Mouse (Mus musculus): ENCODE measurements around the gene Pla2r1. TPM values are rescaled to one million over a fixed set of nuclear protein-coding genes. Genes with fewer than 3 reads are reported as not detected.
A peak's percentile ranks its signal among the peaks of the same experiment; 100 is the strongest.

Gene Pla2r1
- polyA plus RNA-seq, 1 experiment = 0.79 TPM

- H3K79me2 ChIP-seq (ENCODE audit: control insufficient read depth, insufficient read depth) = no peaks in the 10 kb centered on the region
- peak overlapping the region; percentile 17 for H3K4me3 ChIP-seq
- peak overlapping the region; percentile 81 for H3K4me2 ChIP-seq (ENCODE audit: low read depth)
- TF ChIP-seq REST (IDR thresholded peaks at IDR 0.05; ENCODE audit: insufficient read depth, insufficient read length) (no peak), E2F4 (IDR thresholded peaks at IDR 0.05; ENCODE audit: insufficient read depth) (no peak), USF1 (IDR thresholded peaks at IDR 0.05; ENCODE audit: low read depth) (no peak), SRF (IDR thresholded peaks at IDR 0.05; ENCODE audit: control insufficient read depth, insufficient read length, low read depth) (no peak), POLR2AphosphoS2 (IDR thresholded peaks at IDR 0.05; ENCODE audit: insufficient read length, low read depth) (no peak), TCF12 (IDR thresholded peaks at IDR 0.05; ENCODE audit: insufficient read depth, poor library complexity, severe bottlenecking) (no peak), MAX (IDR thresholded peaks at IDR 0.05; ENCODE audit: low read depth) (no peak), CEBPB (IDR thresholded peaks at IDR 0.05; ENCODE audit: insufficient read depth, poor library complexity, severe bottlenecking) (no peak), MYOD1 (IDR thresholded peaks at IDR 0.05; ENCODE audit: control insufficient read depth in 1 of 3, insufficient read length in 2 of 3, low read depth in 2 of 3) (no peak), POLR2A (IDR thresholded peaks at IDR 0.05; ENCODE audit: insufficient read length, low read depth) (no peak), TCF3 (IDR thresholded peaks at IDR 0.05; ENCODE audit: insufficient read length, low read depth) (no peak), MYOG (IDR thresholded peaks at IDR 0.05; ENCODE audit: control insufficient read depth in 1 of 3, insufficient read depth in 1 of 3, insufficient read length in 2 of 3, low read depth in 2 of 3) (no peak)
- H3K27me3 ChIP-seq (ENCODE audit: control insufficient read depth, insufficient read depth, insufficient read length) = no peaks in the 10 kb centered on the region
- H3ac ChIP-seq (ENCODE audit: control insufficient read depth, insufficient read length) = no peak overlapping the region
- H3K36me3 ChIP-seq (ENCODE audit: control insufficient read depth, insufficient read depth) = no peaks in the 10 kb centered on the region
Measured at GRCm38 (mm10) chr2:60552177-60552901, 769 bp downstream of the Pla2r1 start.

- H3ac ChIP-seq (ENCODE audit: control insufficient read depth, insufficient read length) = no peak overlapping the region
- H3K4me2 ChIP-seq (ENCODE audit: low read depth) = peak overlapping the region; percentile 81
- H3K4me3 ChIP-seq = no peak overlapping the region
- no peak for TF ChIP-seq CEBPB (IDR thresholded peaks at IDR 0.05; ENCODE audit: insufficient read depth, poor library complexity, severe bottlenecking)
- no peak for TF ChIP-seq REST (IDR thresholded peaks at IDR 0.05; ENCODE audit: insufficient read depth, insufficient read length)
- no peak for TF ChIP-seq MYOG (IDR thresholded peaks at IDR 0.05; ENCODE audit: control insufficient read depth in 1 of 3, insufficient read depth in 1 of 3, insufficient read length in 2 of 3, low read depth in 2 of 3)
- no peak for TF ChIP-seq TCF3 (IDR thresholded peaks at IDR 0.05; ENCODE audit: insufficient read length, low read depth)
- no peak for TF ChIP-seq MYOD1 (IDR thresholded peaks at IDR 0.05; ENCODE audit: control insufficient read depth in 1 of 3, insufficient read length in 2 of 3, low read depth in 2 of 3)
- no peaks in the 10 kb centered on the region for H3K36me3 ChIP-seq (ENCODE audit: control insufficient read depth, insufficient read depth)
- no peaks in the 10 kb centered on the region for H3K79me2 ChIP-seq (ENCODE audit: control insufficient read depth, insufficient read depth)
- no peaks in the 10 kb centered on the region for H3K27me3 ChIP-seq (ENCODE audit: control insufficient read depth, insufficient read depth, insufficient read length)
Measured at GRCm38 (mm10) chr2:60551673-60552072, 1.4 kb downstream of the Pla2r1 start.

DNA sequence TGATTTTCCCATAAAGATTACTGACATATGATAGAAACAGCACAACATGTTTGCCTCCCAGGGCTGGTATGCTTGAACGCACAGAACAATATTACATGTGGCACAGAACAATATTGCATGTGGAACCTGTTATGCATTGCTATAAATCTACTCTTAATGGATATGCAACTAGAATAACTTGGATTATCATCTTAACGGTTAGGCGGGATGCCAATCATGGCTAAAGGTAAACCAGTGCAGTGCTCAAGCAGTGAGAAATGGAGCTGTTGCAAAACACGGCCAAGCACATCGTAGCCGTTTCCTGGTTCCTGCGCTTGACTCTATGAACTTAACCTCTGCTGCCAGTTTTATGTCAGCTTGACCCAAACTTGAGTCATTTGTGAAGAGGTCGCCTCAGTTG is 2.6 kb downstream of the Pla2r1 start:
- Histone ChIP-seq H3K4me3 (no peak overlapping the region), H3K27me3 (ENCODE audit: control insufficient read depth, insufficient read depth, insufficient read length) (no peaks in the 10 kb centered on the region), H3K79me2 (ENCODE audit: control insufficient read depth, insufficient read depth) (no peaks in the 10 kb centered on the region), H3K4me2 (ENCODE audit: low read depth) (no peak overlapping the region), H3ac (ENCODE audit: control insufficient read depth, insufficient read length) (no peak overlapping the region), H3K36me3 (ENCODE audit: control insufficient read depth, insufficient read depth) (no peaks in the 10 kb centered on the region)
- no peak for TF ChIP-seq MYOG (IDR thresholded peaks at IDR 0.05; ENCODE audit: control insufficient read depth in 1 of 3, insufficient read depth in 1 of 3, insufficient read length in 2 of 3, low read depth in 2 of 3)
- TF ChIP-seq CEBPB (IDR thresholded peaks at IDR 0.05; ENCODE audit: insufficient read depth, poor library complexity, severe bottlenecking) = no peak
- TF ChIP-seq POLR2A (IDR thresholded peaks at IDR 0.05; ENCODE audit: insufficient read length, low read depth) = no peak
- TF ChIP-seq TCF12 (IDR thresholded peaks at IDR 0.05; ENCODE audit: insufficient read depth, poor library complexity, severe bottlenecking) = no peak
- no peak for TF ChIP-seq E2F4 (IDR thresholded peaks at IDR 0.05; ENCODE audit: insufficient read depth)
- no peak for TF ChIP-seq POLR2AphosphoS2 (IDR thresholded peaks at IDR 0.05; ENCODE audit: insufficient read length, low read depth)
- no peak for TF ChIP-seq USF1 (IDR thresholded peaks at IDR 0.05; ENCODE audit: low read depth)
- no peak for TF ChIP-seq TCF3 (IDR thresholded peaks at IDR 0.05; ENCODE audit: insufficient read length, low read depth)
- TF ChIP-seq MYOD1 (IDR thresholded peaks at IDR 0.05; ENCODE audit: control insufficient read depth in 1 of 3, insufficient read length in 2 of 3, low read depth in 2 of 3) = no peak
- TF ChIP-seq REST (IDR thresholded peaks at IDR 0.05; ENCODE audit: insufficient read depth, insufficient read length) = no peak
- no peak for TF ChIP-seq MAX (IDR thresholded peaks at IDR 0.05; ENCODE audit: low read depth)
- TF ChIP-seq SRF (IDR thresholded peaks at IDR 0.05; ENCODE audit: control insufficient read depth, insufficient read length, low read depth) = no peak

DNA sequence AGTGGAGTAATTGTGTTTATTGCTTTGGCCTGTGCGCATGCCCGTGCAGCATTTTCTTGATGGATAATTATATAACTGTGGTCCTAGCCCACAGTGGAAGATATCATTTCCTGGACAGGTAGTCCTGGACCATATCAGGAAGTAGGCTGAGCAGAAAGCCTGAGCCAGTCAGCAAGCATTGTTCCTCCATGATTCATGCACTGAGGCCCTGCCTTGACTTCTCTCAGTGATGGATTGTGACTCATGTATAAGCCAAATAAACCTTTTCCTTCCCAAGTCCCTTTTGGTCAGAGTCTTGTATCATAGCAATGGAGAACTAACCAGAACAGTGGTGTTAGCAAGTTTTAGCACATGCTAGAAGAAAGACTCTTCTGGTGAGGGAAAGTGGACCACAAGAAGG is 3.3 kb downstream of the Pla2r1 start:
- H3K4me2 ChIP-seq (ENCODE audit: low read depth) = no peak overlapping the region
- no peaks in the 10 kb centered on the region for H3K79me2 ChIP-seq (ENCODE audit: control insufficient read depth, insufficient read depth)
- TF ChIP-seq TCF12 (IDR thresholded peaks at IDR 0.05; ENCODE audit: insufficient read depth, poor library complexity, severe bottlenecking) (no peak), SRF (IDR thresholded peaks at IDR 0.05; ENCODE audit: control insufficient read depth, insufficient read length, low read depth) (no peak), MYOD1 (IDR thresholded peaks at IDR 0.05; ENCODE audit: control insufficient read depth in 1 of 3, insufficient read length in 2 of 3, low read depth in 2 of 3) (no peak), TCF3 (IDR thresholded peaks at IDR 0.05; ENCODE audit: insufficient read length, low read depth) (no peak)
- no peak overlapping the region for H3K4me3 ChIP-seq
- H3K36me3 ChIP-seq (ENCODE audit: control insufficient read depth, insufficient read depth) = no peaks in the 10 kb centered on the region
- H3ac ChIP-seq (ENCODE audit: control insufficient read depth, insufficient read length) = no peak overlapping the region
- no peaks in the 10 kb centered on the region for H3K27me3 ChIP-seq (ENCODE audit: control insufficient read depth, insufficient read depth, insufficient read length)

GRCm38 (mm10) chr2:60546082-60546481 is 7.0 kb downstream of the Pla2r1 start:
- Histone ChIP-seq H3K4me2 (ENCODE audit: low read depth) (no peak overlapping the region), H3K4me3 (no peak overlapping the region), H3K27me3 (ENCODE audit: control insufficient read depth, insufficient read depth, insufficient read length) (no peaks in the 10 kb centered on the region), H3ac (ENCODE audit: control insufficient read depth, insufficient read length) (no peak overlapping the region), H3K79me2 (ENCODE audit: control insufficient read depth, insufficient read depth) (no peaks in the 10 kb centered on the region), H3K36me3 (ENCODE audit: control insufficient read depth, insufficient read depth) (no peaks in the 10 kb centered on the region)
- no peak for TF ChIP-seq POLR2AphosphoS2 (IDR thresholded peaks at IDR 0.05; ENCODE audit: insufficient read length, low read depth)
- peak; percentile 47 for TF ChIP-seq USF1 (IDR thresholded peaks at IDR 0.05; ENCODE audit: low read depth)
